Mouse (Mus musculus) kidney, adult 8-10 months (tissue): ENCODE data around the gene Vamp2.

Source experiments
- DNase-seq, 2 experiments: peaks; one replicate each; pipeline ENCODE4 v3.0.0; 2022

Gene Vamp2

GRCm38 (mm10) chr11:69117737-69118695 is 29.7 kb downstream of the Vamp2 start:
- peak in 1 of 2 experiments; percentile 58 for DNase-seq

GRCm38 (mm10) chr11:69118765-69119164 is 30.5 kb downstream of the Vamp2 start:
- DNase-seq = peak; percentile 88 to 91

- no peak for DNase-seq
Observed at GRCm38 (mm10) chr11:69119446-69120155, 31.3 kb downstream of the Vamp2 start.

GRCm38 (mm10) chr11:69120221-69121000 is 32.1 kb downstream of the Vamp2 start, which contains the start of gene Hes7:
Hes7 (plus strand) TSS chr11:69120404.
- DNase-seq = no peak

GRCm38 (mm10) chr11:69121001-69121740 is 32.9 kb downstream of the Vamp2 start:
- DNase-seq = no peak

GRCm38 (mm10) chr11:69121741-69122335 is 33.5 kb downstream of the Vamp2 start:
- DNase-seq = peak in 1 of 2 experiments; percentile 36

GRCm38 (mm10) chr11:69122336-69122951 is 34.2 kb downstream of the Vamp2 start, which contains the start of gene 9130213A22Rik:
9130213A22Rik (minus strand) TSS chr11:69122589.
- DNase-seq = peak; percentile 80 to 85

GRCm38 (mm10) chr11:69123056-69123692 is 34.9 kb downstream of the Vamp2 start:
- peak; percentile 87 to 92 for DNase-seq

- DNase-seq = peak; percentile 90 to 96
Observed at GRCm38 (mm10) chr11:69123693-69124497, 35.6 kb downstream of the Vamp2 start.

- peak; percentile 67 to 75 for DNase-seq
Observed at GRCm38 (mm10) chr11:69124498-69124847, 36.2 kb downstream of the Vamp2 start.

- DNase-seq = peak; percentile 85 to 91
Observed at GRCm38 (mm10) chr11:69125041-69125851, 37.0 kb downstream of the Vamp2 start.

- no peak for DNase-seq
Observed at GRCm38 (mm10) chr11:69125852-69125918, 37.4 kb downstream of the Vamp2 start, which contains the start of gene Aloxe3. Aloxe3 (plus strand) TSS chr11:69125896.

- no peak for DNase-seq
Observed at GRCm38 (mm10) chr11:69125919-69126705, 37.8 kb downstream of the Vamp2 start.

- DNase-seq = no peak
Observed at GRCm38 (mm10) chr11:69126706-69127095, 38.4 kb downstream of the Vamp2 start.

- no peak for DNase-seq
Observed at GRCm38 (mm10) chr11:69128426-69129122, 40.3 kb downstream of the Vamp2 start.

- DNase-seq = no peak
Observed at GRCm38 (mm10) chr11:69133566-69133922, 45.3 kb downstream of the Vamp2 start.

GRCm38 (mm10) chr11:69133923-69134621 is 45.8 kb downstream of the Vamp2 start:
- peak in 1 of 2 experiments; percentile 28 for DNase-seq

GRCm38 (mm10) chr11:69134622-69134968 is 46.3 kb downstream of the Vamp2 start:
- no peak for DNase-seq
